Mouse (Mus musculus) gastrocnemius, postnatal 14 days (tissue): ENCODE measurements around the gene Zcwpw1. TPM values are rescaled to one million over a fixed set of nuclear protein-coding genes. Genes with fewer than 3 reads are reported as not detected.

Source experiments
- total RNA-seq, 2 experiments: library from RNA; stranded (reverse); gene quantifications; 2 replicates each; pipeline ENCODE4 v1.2.3; 2021

Gene Zcwpw1
- total RNA-seq, 2 experiments from 2014 or later: 0.84 to 1.7 TPM

Other genes with a start within 250 kb of the Zcwpw1 start
- not detected for gene Actl6b, start 234.3 kb upstream of the Zcwpw1 start, total RNA-seq
- under 1 TPM in 1 of 2 experiments, not detected in 1; 0.06 TPM for gene Tfr2, start 218.0 kb upstream of the Zcwpw1 start, total RNA-seq
- gene Mospd3, start 186.7 kb upstream of the Zcwpw1 start, total RNA-seq: 10 to 100 TPM; 15.3 to 18.1 TPM
- 100 to 1,000 TPM; 190 to 251 TPM for gene Pcolce, start 174.0 kb upstream of the Zcwpw1 start, total RNA-seq
- gene Fbxo24, start 158.8 kb upstream of the Zcwpw1 start, total RNA-seq: under 1 TPM in 1 of 2 experiments, not detected in 1; 0.27 TPM
- gene Lrch4, start 158.7 kb upstream of the Zcwpw1 start, total RNA-seq: 10 to 100 TPM; 14.8 to 15.3 TPM
- 1 to 10 TPM; 3.0 to 3.6 TPM for gene Gm20605, start 158.6 kb upstream of the Zcwpw1 start, total RNA-seq
- gene Sap25, start 146.5 kb upstream of the Zcwpw1 start, total RNA-seq: 1 to 10 TPM; 1.8 to 2.0 TPM
- under 1 TPM; 0.33 to 0.47 TPM for gene Irs3, start 142.1 kb upstream of the Zcwpw1 start, total RNA-seq
- 1 to 10 TPM; 4.9 to 5.8 TPM for gene Agfg2, start 103.1 kb upstream of the Zcwpw1 start, total RNA-seq
- under 1 TPM; 0.39 to 0.42 TPM for gene Nyap1, start 46.2 kb upstream of the Zcwpw1 start, total RNA-seq
- gene Tsc22d4, start 42.1 kb upstream of the Zcwpw1 start, total RNA-seq: 100 to 1,000 TPM; 118 to 156 TPM
- gene Ppp1r35, start 8.9 kb upstream of the Zcwpw1 start, total RNA-seq: 1 to 10 TPM; 6.8 to 7.2 TPM
- gene Mepce, start 143 bp upstream of the Zcwpw1 start, total RNA-seq: 10 to 100 TPM; 20.7 to 21.1 TPM
- gene Pilra, start 48.5 kb downstream of the Zcwpw1 start, total RNA-seq: under 1 TPM; 0.27 to 0.33 TPM
- gene Pilrb1, start 70.3 kb downstream of the Zcwpw1 start, total RNA-seq: not detected
- gene Pilrb2, start 84.0 kb downstream of the Zcwpw1 start, total RNA-seq: under 1 TPM in 1 of 2 experiments, not detected in 1; 0.53 TPM
- gene Cyp3a13, start 133.8 kb downstream of the Zcwpw1 start, total RNA-seq: not detected
- 1 to 10 TPM; 3.0 to 6.7 TPM for gene Gjc3, start 175.3 kb downstream of the Zcwpw1 start, total RNA-seq
- not detected for gene Azgp1, start 193.7 kb downstream of the Zcwpw1 start, total RNA-seq
- not detected for gene Smok3a, start 233.5 kb downstream of the Zcwpw1 start, total RNA-seq
- not detected for gene Smok3b, start 233.6 kb downstream of the Zcwpw1 start, total RNA-seq